Mouse (Mus musculus) embryonic fibroblast, embryonic 13.5 days (primary cell): ENCODE measurements around the gene Mif4gd.

ENCODE experiments used
- CTCF ChIP-seq: IDR thresholded peaks from 2 replicates; pipeline ENCODE4 v1.5.1; 2011; ENCODE audit warnings: mild to moderate bottlenecking, control low read depth, low read length, moderate library complexity, borderline replicate concordance; ENCODE audit not compliant: insufficient read depth
- POLR2A ChIP-seq: IDR thresholded peaks from 2 replicates; pipeline ENCODE4 v1.6.1; 2011; ENCODE audit warnings: low read depth, mild to moderate bottlenecking, control low read depth, low read length, moderate library complexity

GRCm38 (mm10) chr11:115625877-115626276 lies 13.1 kb upstream of the Mif4gd start:
- TF ChIP-seq CTCF = no peak
- no peak for TF ChIP-seq POLR2A
